Mouse (Mus musculus) cerebellum, adult 11 months (tissue): ENCODE measurements around the gene Moxd1.

Experiments
- DNase-seq: peaks from one replicate; pipeline ENCODE4 v3.0.0; 2022

Moxd1 gene

GRCm38 (mm10) chr10:24223449-24224143 lies at the start of gene Moxd1:
TSS of gene Moxd1 (plus strand) at chr10:24223517.
- no peak for DNase-seq

- no peak for DNase-seq
Observed at GRCm38 (mm10) chr10:24190392-24190791, 32.9 kb upstream of the Moxd1 start.

GRCm38 (mm10) chr10:24191977-24192376 lies 31.3 kb upstream of the Moxd1 start:
- no peak for DNase-seq

DNA sequence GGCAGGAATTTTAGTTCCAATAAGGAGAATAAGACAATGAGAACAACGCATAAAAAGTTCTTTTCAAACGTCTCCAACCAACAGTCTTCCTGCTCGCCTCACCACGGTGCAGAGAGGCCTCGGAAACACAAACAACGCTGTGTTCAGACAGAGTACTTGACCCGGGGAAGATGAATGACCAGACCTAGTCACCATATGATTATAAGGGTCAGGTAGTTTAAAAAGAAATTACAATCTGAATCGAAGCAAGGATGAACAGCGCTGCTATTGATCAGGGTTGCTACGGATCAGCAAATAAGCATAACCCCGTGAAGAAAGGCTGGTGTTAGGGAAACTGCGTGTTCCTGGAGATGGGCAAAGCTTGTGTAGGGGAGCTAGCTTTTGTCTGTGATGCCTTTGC lies 24.0 kb upstream of the Moxd1 start:
- no peak for DNase-seq

DNA sequence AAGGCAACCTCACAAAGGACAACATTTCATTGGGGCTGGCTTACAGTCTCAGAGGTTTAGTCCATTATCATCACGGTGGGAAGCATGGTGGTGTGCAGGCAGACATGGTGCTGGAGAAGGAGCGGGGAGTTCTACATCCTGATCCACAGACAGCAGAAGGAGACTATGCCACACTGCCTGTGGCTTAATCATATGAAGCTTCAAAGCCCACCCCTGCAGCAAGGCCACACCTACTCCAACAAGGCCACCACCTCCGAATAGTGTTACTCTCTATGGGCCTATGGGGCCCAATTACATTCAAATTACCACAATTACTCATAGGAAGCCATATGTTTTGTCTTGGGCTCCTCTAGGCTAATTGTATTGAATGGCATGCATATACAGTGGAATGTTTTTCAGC lies 23.2 kb upstream of the Moxd1 start:
- DNase-seq = no peak

- no peak for DNase-seq
Observed at GRCm38 (mm10) chr10:24210075-24210474, 13.2 kb upstream of the Moxd1 start.

- no peak for DNase-seq
Observed at GRCm38 (mm10) chr10:24213297-24213696, 10.0 kb upstream of the Moxd1 start.

- no peak for DNase-seq
Observed at GRCm38 (mm10) chr10:24217558-24218268, 5.6 kb upstream of the Moxd1 start.

- DNase-seq = no peak
Observed at GRCm38 (mm10) chr10:24220931-24221330, 2.4 kb upstream of the Moxd1 start.

GRCm38 (mm10) chr10:24222911-24223310 lies 406 bp upstream of the Moxd1 start:
- DNase-seq = no peak

- DNase-seq = no peak
Observed at GRCm38 (mm10) chr10:24224591-24224990, 1.3 kb downstream of the Moxd1 start.

GRCm38 (mm10) chr10:24228318-24229183 lies 5.2 kb downstream of the Moxd1 start:
- DNase-seq = no peak

- DNase-seq = no peak
Observed at GRCm38 (mm10) chr10:24232281-24232680, 9.0 kb downstream of the Moxd1 start.

GRCm38 (mm10) chr10:24235426-24236283 lies 12.3 kb downstream of the Moxd1 start:
- no peak for DNase-seq

DNA sequence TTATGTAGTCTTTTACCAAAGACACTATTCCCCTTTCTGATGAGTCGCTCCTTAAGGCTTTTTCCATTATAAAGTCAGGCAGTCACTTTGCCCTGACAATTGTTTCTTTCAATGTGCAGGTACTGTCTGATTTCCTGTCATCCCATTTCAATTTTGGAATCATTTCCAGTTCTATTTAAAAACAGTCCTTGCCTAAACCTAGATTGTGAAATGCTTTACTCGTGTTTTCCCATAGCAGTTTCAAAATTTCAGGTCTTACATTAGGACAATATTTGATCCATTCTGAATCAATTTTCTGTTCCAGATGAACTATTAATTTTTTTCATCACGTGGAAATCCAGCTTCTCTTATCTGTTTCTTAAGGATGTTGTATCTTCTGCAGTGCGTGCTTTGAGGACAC lies 23.5 kb downstream of the Moxd1 start:
- DNase-seq = no peak

- no peak for DNase-seq
Observed at GRCm38 (mm10) chr10:24248116-24248515, 24.8 kb downstream of the Moxd1 start.

- DNase-seq = no peak
Observed at GRCm38 (mm10) chr10:24251631-24252030, 28.3 kb downstream of the Moxd1 start.

DNA sequence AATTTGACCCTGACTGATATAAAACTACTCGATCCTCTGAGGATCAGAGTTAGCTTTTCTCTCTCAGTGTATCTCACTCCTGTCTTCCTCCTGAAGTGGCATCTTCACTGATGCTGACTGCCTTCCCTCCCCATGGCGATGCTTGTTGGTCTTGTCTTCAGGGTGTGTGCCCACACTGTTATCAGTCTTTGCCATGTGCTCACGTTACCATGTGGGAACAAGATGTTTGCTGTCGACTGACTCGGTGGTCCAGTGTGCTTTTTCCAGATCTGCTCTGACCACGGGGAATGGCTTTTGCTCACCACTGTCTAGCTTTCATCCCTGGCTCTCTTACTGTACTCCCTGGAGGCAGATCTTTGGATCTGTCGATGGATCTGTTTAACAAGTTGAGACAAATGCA lies 34.8 kb downstream of the Moxd1 start:
- DNase-seq = no peak

- no peak for DNase-seq
Observed at GRCm38 (mm10) chr10:24258885-24259284, 35.6 kb downstream of the Moxd1 start.

DNA sequence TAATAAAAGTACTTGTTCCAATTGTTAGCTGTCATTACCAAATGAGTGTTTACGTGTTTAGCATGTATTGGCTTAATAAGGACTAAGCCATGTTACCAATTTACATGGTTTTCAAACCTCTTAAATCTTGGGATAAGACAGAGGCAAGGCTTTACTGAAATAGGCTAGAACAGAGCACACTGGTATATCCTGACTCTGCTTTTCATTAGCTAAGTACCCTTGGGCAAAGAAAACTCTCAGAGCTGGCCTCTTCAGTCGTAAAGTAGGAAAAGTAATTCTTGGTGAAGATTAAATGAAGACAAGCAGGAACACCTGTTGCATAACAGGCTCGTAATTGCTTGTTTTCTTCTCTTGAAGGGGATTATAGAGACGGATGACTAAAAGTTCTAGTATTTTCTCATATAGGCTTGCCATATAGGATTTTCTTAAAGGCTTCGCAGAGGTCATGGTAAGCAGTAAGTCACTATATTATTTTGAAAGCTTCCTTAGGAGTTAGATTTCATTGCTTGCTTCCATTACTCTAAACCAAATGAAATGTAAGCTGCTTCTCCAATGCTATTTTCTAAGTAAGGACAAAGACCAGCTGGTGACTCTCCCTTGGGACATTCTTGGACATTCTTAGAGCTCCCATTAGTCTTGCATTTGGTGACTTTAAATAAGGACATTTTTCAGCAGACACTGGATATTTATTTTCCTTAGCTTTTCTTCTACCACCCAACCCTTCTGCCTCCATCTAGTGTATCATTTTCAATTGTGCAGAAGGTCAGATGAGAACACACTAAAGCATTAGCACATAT lies 36.7 kb downstream of the Moxd1 start:
- no peak for DNase-seq

DNA sequence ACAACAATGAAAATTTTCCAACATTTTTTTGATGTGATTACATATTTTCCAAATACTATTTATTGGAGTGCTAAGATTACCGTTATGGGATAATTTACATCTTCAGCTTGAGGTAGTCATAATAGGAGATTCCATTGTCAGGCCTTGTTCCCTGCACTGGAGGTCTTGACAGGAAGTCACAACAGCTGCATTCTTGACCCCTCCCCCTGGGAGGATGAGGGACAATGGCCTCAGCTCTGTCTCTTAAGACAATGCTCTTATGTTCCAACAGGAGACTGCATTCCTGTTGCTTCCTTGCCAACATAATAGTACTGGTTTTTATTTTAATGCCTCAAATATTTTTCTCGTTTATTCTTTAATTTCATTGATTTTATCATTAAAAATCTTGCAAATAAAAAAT lies 44.2 kb downstream of the Moxd1 start:
- no peak for DNase-seq
